Mouse (Mus musculus): ENCODE results near the gene Dpf3. TPM values are rescaled to one million over a fixed set of nuclear protein-coding genes. Genes with fewer than 3 reads are reported as not detected.

The Dpf3 gene
- polyA plus RNA-seq, 1 experiment: 4.0 TPM

- Histone ChIP-seq H3K4me3 (ENCODE audit: insufficient read depth, low read depth, low read length) (no peak overlapping the region), H3K27me3 (replicated peaks; ENCODE audit: control insufficient read depth, insufficient read depth, low read length) (no peaks in the 10 kb centered on the region), H3K27ac (ENCODE audit: insufficient read depth, low read depth, low read length) (no peak overlapping the region), H3K4me1 (ENCODE audit: control insufficient read depth, insufficient read depth, low read length) (no peaks in the 10 kb centered on the region), H3K36me3 (ENCODE audit: control insufficient read depth, insufficient read depth, low read length) (no peaks in the 10 kb centered on the region; the same call in 1 of the 2 replicates)
- no peak for DNase-seq
- WGBS: 59% methylated on average over 11 of the region's 11 CpGs
- TF ChIP-seq CTCF (conservative IDR thresholded peaks at IDR 0.05; ENCODE audit: insufficient read depth, insufficient read length, low read depth, low read length): no peak
- no peak for TF ChIP-seq POLR2A (IDR thresholded peaks at IDR 0.05; ENCODE audit: low read depth, low read length)
Observed at GRCm38 (mm10) chr12:83310567-83310966, 176.9 kb downstream of the Dpf3 start.

GRCm38 (mm10) chr12:83309031-83309804 is 178.3 kb downstream of the Dpf3 start:
- Histone ChIP-seq H3K4me1 (ENCODE audit: control insufficient read depth, insufficient read depth, low read length) (no peaks in the 10 kb centered on the region), H3K4me3 (ENCODE audit: insufficient read depth, low read depth, low read length) (no peak overlapping the region), H3K36me3 (ENCODE audit: control insufficient read depth, insufficient read depth, low read length) (no peaks in the 10 kb centered on the region), H3K27ac (ENCODE audit: insufficient read depth, low read depth, low read length) (no peak overlapping the region), H3K27me3 (replicated peaks; ENCODE audit: control insufficient read depth, insufficient read depth, low read length) (no peaks in the 10 kb centered on the region)
- TF ChIP-seq POLR2A (IDR thresholded peaks at IDR 0.05; ENCODE audit: low read depth, low read length) (no peak), CTCF (conservative IDR thresholded peaks at IDR 0.05; ENCODE audit: insufficient read depth, insufficient read length, low read depth, low read length) (no peak)
- WGBS: 91% methylated on average over 11 of the region's 11 CpGs
- no peak for DNase-seq

- TF ChIP-seq POLR2A (IDR thresholded peaks at IDR 0.05; ENCODE audit: low read depth, low read length) (no peak), CTCF (conservative IDR thresholded peaks at IDR 0.05; ENCODE audit: insufficient read depth, insufficient read length, low read depth, low read length) (no peak)
- Histone ChIP-seq H3K36me3 (ENCODE audit: control insufficient read depth, insufficient read depth, low read length) (no peaks in the 10 kb centered on the region), H3K27me3 (replicated peaks; ENCODE audit: control insufficient read depth, insufficient read depth, low read length) (no peaks in the 10 kb centered on the region), H3K4me3 (ENCODE audit: insufficient read depth, low read depth, low read length) (no peak overlapping the region), H3K27ac (ENCODE audit: insufficient read depth, low read depth, low read length) (no peak overlapping the region), H3K4me1 (ENCODE audit: control insufficient read depth, insufficient read depth, low read length) (no peaks in the 10 kb centered on the region)
- 85% methylated on average over 4 of the region's 4 CpGs for WGBS
- DNase-seq: no peak
Observed at GRCm38 (mm10) chr12:83308627-83309026, 178.9 kb downstream of the Dpf3 start.

- H3K27me3 ChIP-seq (replicated peaks; ENCODE audit: control insufficient read depth, insufficient read depth, low read length): no peaks in the 10 kb centered on the region
- DNase-seq: no peak
- no peaks in the 10 kb centered on the region for H3K36me3 ChIP-seq (ENCODE audit: control insufficient read depth, insufficient read depth, low read length)
- peaks cover 3% of the 10 kb centered on the region; the same call in 1 of the 2 replicates for H3K4me1 ChIP-seq (ENCODE audit: control insufficient read depth, insufficient read depth, low read length)
- 86% methylated on average over 6 of the region's 6 CpGs for WGBS
- no peak overlapping the region for H3K27ac ChIP-seq (ENCODE audit: insufficient read depth, low read depth, low read length)
- H3K4me3 ChIP-seq (ENCODE audit: insufficient read depth, low read depth, low read length): no peak overlapping the region
- TF ChIP-seq CTCF (conservative IDR thresholded peaks at IDR 0.05; ENCODE audit: insufficient read depth, insufficient read length, low read depth, low read length): no peak
- TF ChIP-seq POLR2A (IDR thresholded peaks at IDR 0.05; ENCODE audit: low read depth, low read length): no peak
Observed at GRCm38 (mm10) chr12:83303221-83303620, 184.3 kb downstream of the Dpf3 start.

- TF ChIP-seq CTCF (conservative IDR thresholded peaks at IDR 0.05; ENCODE audit: insufficient read depth, insufficient read length, low read depth, low read length): no peak
- no peak for TF ChIP-seq POLR2A (IDR thresholded peaks at IDR 0.05; ENCODE audit: low read depth, low read length)
- Histone ChIP-seq H3K36me3 (ENCODE audit: control insufficient read depth, insufficient read depth, low read length) (no peaks in the 10 kb centered on the region), H3K4me1 (ENCODE audit: control insufficient read depth, insufficient read depth, low read length) (peaks cover 3% of the 10 kb centered on the region; the same call in 1 of the 2 replicates), H3K27ac (ENCODE audit: insufficient read depth, low read depth, low read length) (no peak overlapping the region), H3K27me3 (replicated peaks; ENCODE audit: control insufficient read depth, insufficient read depth, low read length) (no peaks in the 10 kb centered on the region), H3K4me3 (ENCODE audit: insufficient read depth, low read depth, low read length) (no peak overlapping the region)
- WGBS: 71% methylated on average over 18 of the region's 18 CpGs
- DNase-seq: no peak
Observed at GRCm38 (mm10) chr12:83302320-83303153, 185.0 kb downstream of the Dpf3 start.

- Histone ChIP-seq H3K27me3 (replicated peaks; ENCODE audit: control insufficient read depth, insufficient read depth, low read length) (no peaks in the 10 kb centered on the region), H3K27ac (ENCODE audit: insufficient read depth, low read depth, low read length) (no peak overlapping the region), H3K4me3 (ENCODE audit: insufficient read depth, low read depth, low read length) (no peak overlapping the region), H3K36me3 (ENCODE audit: control insufficient read depth, insufficient read depth, low read length) (no peaks in the 10 kb centered on the region), H3K4me1 (ENCODE audit: control insufficient read depth, insufficient read depth, low read length) (peaks cover 3% of the 10 kb centered on the region; the same call in 1 of the 2 replicates)
- peak; percentile 79 for DNase-seq
- 53% methylated on average over 18 of the region's 18 CpGs for WGBS
- TF ChIP-seq POLR2A (IDR thresholded peaks at IDR 0.05; ENCODE audit: low read depth, low read length): no peak
Observed at GRCm38 (mm10) chr12:83301616-83302319, 185.7 kb downstream of the Dpf3 start.
